Mouse (Mus musculus) G1E (cell line): ENCODE data around the gene Ctnnbip1.

ENCODE experiments used
- CTCF ChIP-seq: IDR thresholded peaks from 2 replicates; pipeline ENCODE4 v1.5.1; 2012; ENCODE audit warnings: low read depth, low read length, inconsistent platforms, mixed read lengths
- GATA1 ChIP-seq: IDR thresholded peaks from 2 replicates; pipeline ENCODE4 v1.6.1; 2012; ENCODE audit warnings: borderline replicate concordance, low read length, inconsistent platforms, mixed read lengths
- GATA2 ChIP-seq: IDR thresholded peaks from 2 replicates; pipeline ENCODE4 v1.6.1; 2012; ENCODE audit warnings: low read depth, low read length, inconsistent platforms, borderline replicate concordance
- POLR2AphosphoS5 ChIP-seq: IDR thresholded peaks from 2 replicates; pipeline ENCODE4 v1.6.1; 2012; ENCODE audit warnings: low read depth, low read length, inconsistent platforms; ENCODE audit not compliant: insufficient replicate concordance
- TAL1 ChIP-seq: conservative IDR thresholded peaks from 2 replicates; pipeline ENCODE4 v1.6.1; 2012; ENCODE audit warnings: low read depth, low read length, inconsistent platforms, mixed read lengths

- no peak for TF ChIP-seq CTCF
- no peak for TF ChIP-seq TAL1
- TF ChIP-seq GATA1: no peak
- no peak for TF ChIP-seq POLR2AphosphoS5
- no peak for TF ChIP-seq GATA2
These were observed 13.2 kb upstream of the Ctnnbip1 start for GRCm38 (mm10) chr4:149504858-149505257.
